Mouse (Mus musculus): ENCODE data around the gene Pak7. TPM values are rescaled to one million over a fixed set of nuclear protein-coding genes. Genes with fewer than 3 reads are reported as not detected.

The Pak7 gene
- polyA plus RNA-seq (2015; fragmentation: Illumina TruSeq; extraction: RNeasy Lipid Tissue Mini Kit (QIAGEN cat#74804); ENCODE audit: low read depth, low replicate concordance) = 25.4 TPM

GRCm38 (mm10) chr2:136387181-136388131 is at the start of gene Pak7:
TSS of gene Pak7 (minus strand) at chr2:136387967.

GRCm38 (mm10) chr2:136051688-136052289 is 336.0 kb downstream of the Pak7 start, which contains the start of gene Lamp5:
TSS of gene Lamp5 (plus strand) at chr2:136052239.

Other genes with a start within 250 kb of the Pak7 start
- gene Ankef1, start 113.9 kb upstream of the Pak7 start, polyA plus RNA-seq (2015; fragmentation: Illumina TruSeq; extraction: RNeasy Lipid Tissue Mini Kit (QIAGEN cat#74804); ENCODE audit: low read depth, low replicate concordance) = 0.92 TPM